Mouse (Mus musculus): ENCODE data around the gene Suclg1.

DNA sequence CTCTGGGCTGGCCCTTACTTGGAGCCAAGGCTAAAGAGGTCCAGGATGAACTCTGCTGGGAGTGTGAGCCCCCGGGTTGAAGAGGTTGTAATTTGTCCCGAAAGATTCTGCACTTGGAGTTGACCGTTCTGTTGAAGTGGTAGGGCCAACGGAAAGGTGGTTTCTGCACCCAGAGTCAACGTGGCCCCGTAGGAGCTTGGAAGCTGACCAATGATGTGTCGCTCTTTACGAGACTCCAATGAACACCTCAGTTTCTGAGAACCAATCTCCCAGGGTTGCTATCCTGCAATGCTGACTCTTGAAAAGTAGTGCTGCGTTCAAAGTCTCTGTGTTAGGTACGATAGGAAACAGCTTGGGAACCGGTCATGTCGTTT is 854 bp downstream of the Suclg1 start:
- TF ChIP-seq CTCF (IDR thresholded peaks at IDR 0.05), result no peak
- TF ChIP-seq EP300 (IDR thresholded peaks at IDR 0.05), result no peak
